In genomic region chr9:51076979-51077315, GRCm38 (mm10) we compare ENCODE assay signal across 8 mouse cellular contexts. TPM values are rescaled to one million over a fixed set of nuclear protein-coding genes. Genes with fewer than 3 reads are reported as not detected.
A peak's percentile ranks its signal among the peaks of the same experiment; 100 is the strongest.
DNase-seq lines count a peak whose midpoint lies in the region; ATAC-seq and TF ChIP-seq lines count a peak whose summit lies in the region.

TSS of gene Layn (minus strand) at chr9:51077094.

- peak; percentile 90 for ATAC-seq in forebrain, embryonic 11.5 days (replicated peaks; ENCODE audit: low FRiP score)
- peak; percentile 94 for ATAC-seq in heart, embryonic 15.5 days (replicated peaks; ENCODE audit: insufficient number of reproducible peaks, insufficient read depth, low FRiP score, low read depth)
- ATAC-seq in neural tube, embryonic 13.5 days (ENCODE audit: low read depth) = peak; percentile 94

- peak; percentile 89; the same call in 1 of the 2 replicates for TF ChIP-seq POLR2A in lung, adult 2 months (IDR thresholded peaks at IDR 0.05; ENCODE audit: borderline replicate concordance, extremely low read depth, low read depth, low read length)

- H3K36me3 ChIP-seq in forebrain, embryonic 11.5 days (ENCODE audit: control insufficient read depth, insufficient read depth, low read length) = no peaks in the 10 kb centered on the region
- H3K36me3 ChIP-seq in heart, embryonic 15.5 days = no peaks in the 10 kb centered on the region
- no peaks in the 10 kb centered on the region for H3K36me3 ChIP-seq in neural tube, embryonic 13.5 days

- peak; percentile 30 to 31 for DNase-seq in B cell, adult 2 months
- peak; percentile 46 for DNase-seq in brain, adult 2 months (ENCODE audit: low read depth, low spot score)
- DNase-seq in forebrain, embryonic 11.5 days (ENCODE audit: low spot score) = peak; percentile 84
- DNase-seq in kidney, postnatal 10 days = peak; percentile 95
- DNase-seq in lung, adult 2 months = peak; percentile 71
- DNase-seq in testis, postnatal 14 days (ENCODE audit: low spot score) = peak; percentile 81

- WGBS in forebrain, embryonic 11.5 days = under 1% methylated on average over 14 of the region's 14 CpGs
- WGBS in heart, embryonic 15.5 days = under 1% methylated on average over 14 of the region's 14 CpGs
- under 1% methylated on average over 14 of the region's 14 CpGs for WGBS in lung, adult 2 months
- WGBS in neural tube, embryonic 13.5 days = 1% methylated on average over 14 of the region's 14 CpGs

- H3K9me3 ChIP-seq in forebrain, embryonic 11.5 days (ENCODE audit: control insufficient read depth, low read length) = no peaks in the 10 kb centered on the region
- H3K9me3 ChIP-seq in heart, embryonic 15.5 days (replicated peaks) = no peaks in the 10 kb centered on the region
- no peaks in the 10 kb centered on the region for H3K9me3 ChIP-seq in neural tube, embryonic 13.5 days

- peak within 1 kb of the TSS; percentile 31 for H3K4me3 ChIP-seq in forebrain, embryonic 11.5 days (ENCODE audit: low read depth, low read length)
- peak within 1 kb of the TSS; percentile 54 for H3K4me3 ChIP-seq in heart, embryonic 15.5 days
- H3K4me3 ChIP-seq in lung, adult 2 months (replicated peaks; ENCODE audit: extremely low read depth, low read depth, low read length) = peak within 1 kb of the TSS; percentile 85
- peak within 1 kb of the TSS; percentile 34 for H3K4me3 ChIP-seq in neural tube, embryonic 13.5 days

- H3K4me1 ChIP-seq in forebrain, embryonic 11.5 days (replicated peaks; ENCODE audit: control insufficient read depth, insufficient read depth, low read length) = peaks cover 6% of the 10 kb centered on the region; the same call in 1 of the 2 replicates
- H3K4me1 ChIP-seq in heart, embryonic 15.5 days (replicated peaks) = peaks cover 19% of the 10 kb centered on the region
- peaks cover 3% of the 10 kb centered on the region for H3K4me1 ChIP-seq in lung, adult 2 months (ENCODE audit: control insufficient read depth, insufficient read depth, low read length)
- H3K4me1 ChIP-seq in neural tube, embryonic 13.5 days (replicated peaks) = peaks cover 21% of the 10 kb centered on the region

- TF ChIP-seq CTCF in lung, adult 2 months (IDR thresholded peaks at IDR 0.05; ENCODE audit: insufficient read depth, low read length) = no peak

- peak within 1 kb of the TSS; percentile 39 for H3K9ac ChIP-seq in forebrain, embryonic 11.5 days (ENCODE audit: low read length)
- peak within 1 kb of the TSS; percentile 56 for H3K9ac ChIP-seq in heart, embryonic 15.5 days
- peak within 1 kb of the TSS; percentile 53 for H3K9ac ChIP-seq in neural tube, embryonic 13.5 days

- peak within 1 kb of the TSS; percentile 73 for H3K4me2 ChIP-seq in forebrain, embryonic 11.5 days (ENCODE audit: low read depth, low read length, severe bottlenecking)
- peak within 1 kb of the TSS; percentile 89 for H3K4me2 ChIP-seq in heart, embryonic 15.5 days
- H3K4me2 ChIP-seq in neural tube, embryonic 13.5 days = peak within 1 kb of the TSS; percentile 57

- peaks cover 3% of the 10 kb centered on the region; the same call in 1 of the 2 replicates for H3K27me3 ChIP-seq in forebrain, embryonic 11.5 days (ENCODE audit: control insufficient read depth, insufficient read depth, low read length)
- 0 out of 2 replicates have a peak, but pooled peaks cover under 1% of the 10 kb centered on the region for H3K27me3 ChIP-seq in heart, embryonic 15.5 days
- H3K27me3 ChIP-seq in neural tube, embryonic 13.5 days = peaks cover 21% of the 10 kb centered on the region

- no peak within 1 kb of the TSS for H3K27ac ChIP-seq in forebrain, embryonic 11.5 days (ENCODE audit: low read depth, low read length)
- H3K27ac ChIP-seq in heart, embryonic 15.5 days = peak within 1 kb of the TSS; percentile 70
- H3K27ac ChIP-seq in neural tube, embryonic 13.5 days (replicated peaks) = no peak within 1 kb of the TSS

RNA-seq across cellular contexts. Expression of gene Layn, which starts in this region (rescaled TPM):
- 1.3 and 1.7 TPM in 2 replicates for polyA plus RNA-seq in forebrain, embryonic 11.5 days (2014; fragmentation: Nextera tagmentation; extraction: Ambion mirVana)
- 8.8 and 8.9 TPM in 2 replicates for polyA plus RNA-seq in heart, embryonic 15.5 days (2015; fragmentation: Nextera tagmentation; extraction: Ambion mirVana)
- 8.4 and 9.9 TPM in 2 replicates for polyA plus RNA-seq in lung, adult 2 months (2012; rRNA removed)
- 2.4 and 2.7 TPM in 2 replicates for polyA plus RNA-seq in neural tube, embryonic 13.5 days (2015; fragmentation: Nextera tagmentation; extraction: Ambion mirVana)

Comparison
In these comparisons a context has a peak if more than half of its experiments do, and no peak if none do; other contexts are left out.
1. DNase-seq: peak in every context shown above with its lines; median percentile 95 in kidney, postnatal 10 days; 84 in forebrain, embryonic 11.5 days; 81 in testis, postnatal 14 days; 71 in lung, adult 2 months; 46 in brain, adult 2 months; 30 in B cell, adult 2 months.
2. H3K4me3 ChIP-seq: peak in every context shown above with its lines; median percentile 85 in lung, adult 2 months; 54 in heart, embryonic 15.5 days; 34 in neural tube, embryonic 13.5 days; 31 in forebrain, embryonic 11.5 days.